Mouse (Mus musculus) MEL (cell line): ENCODE data around the gene Eef1akmt2. TPM values are rescaled to one million over a fixed set of nuclear protein-coding genes. Genes with fewer than 3 reads are reported as not detected.

Source experiments
- DNase-seq: peaks from one replicate; pipeline ENCODE4 v3.0.0; 2011; ENCODE audit warnings: low read depth, low spot score
- H3K27ac ChIP-seq: 2 replicates; pipeline ENCODE4 v1.5.1; 2012; ENCODE audit warnings: low read depth, mild to moderate bottlenecking, control low read depth, low read length, moderate library complexity; ENCODE audit not compliant: control insufficient read depth
- H3K27me3 ChIP-seq, 2 experiments: fragments of 150-350 bp in 1 of 2; sonication (generic) in 1 of 2; 2 replicates each; pipeline ENCODE4 v1.6.1; 2012; ENCODE audit warnings: low read length in 2 of 2, mild to moderate bottlenecking in 2 of 2, improper control_type of control experiment in 1 of 2, moderate library complexity in 1 of 2; ENCODE audit not compliant: insufficient read depth in 2 of 2, control insufficient read depth in 1 of 2
- H3K36me3 ChIP-seq, 2 experiments: 2 replicates each; pipeline ENCODE4 v1.6.1; 2012 to 2014; ENCODE audit warnings: low read length in 2 of 2, improper control_type of control experiment in 1 of 2, inconsistent platforms in 1 of 2, mild to moderate bottlenecking in 1 of 2; ENCODE audit not compliant: insufficient read depth in 2 of 2, control insufficient read depth in 1 of 2
- H3K4me1 ChIP-seq, 2 experiments: fragments of 150-350 bp in 1 of 2; sonication (generic) in 1 of 2; 2 replicates each; pipeline ENCODE4 v1.6.1; 2012; ENCODE audit warnings: low read length in 2 of 2, improper control_type of control experiment in 1 of 2, mild to moderate bottlenecking in 1 of 2; ENCODE audit not compliant: insufficient read depth in 2 of 2, control insufficient read depth in 1 of 2
- H3K4me3 ChIP-seq, 2 experiments: fragments of 150-350 bp in 1 of 2; sonication (generic) in 1 of 2; 2 replicates each; pipeline ENCODE4 v1.5.1; 2012; ENCODE audit warnings: low read depth in 2 of 2, low read length in 2 of 2, mild to moderate bottlenecking in 2 of 2, moderate library complexity in 2 of 2, control low read depth in 1 of 2, improper control_type of control experiment in 1 of 2; ENCODE audit not compliant: control insufficient read depth in 1 of 2, insufficient read depth in 1 of 2
- H3K79me2 ChIP-seq: 2 replicates; pipeline ENCODE4 v1.6.1; 2012; ENCODE audit warnings: mild to moderate bottlenecking, low read length, moderate library complexity; ENCODE audit not compliant: control insufficient read depth, poor library complexity, insufficient read depth
- H3K9ac ChIP-seq: 2 replicates; pipeline ENCODE4 v1.6.1; 2012; ENCODE audit warnings: low read depth, mild to moderate bottlenecking, control low read depth, low read length, moderate library complexity; ENCODE audit not compliant: control insufficient read depth, poor library complexity, severe bottlenecking
- H3K9me3 ChIP-seq: fragments of 150-350 bp; sonication (generic); replicated peaks from 2 replicates; pipeline ENCODE4 v1.6.1; 2012; ENCODE audit warnings: mild to moderate bottlenecking, low read length, improper control_type of control experiment, moderate library complexity; ENCODE audit not compliant: insufficient read depth
- BHLHE40 ChIP-seq: IDR thresholded peaks from 2 replicates; pipeline ENCODE4 v1.6.1; 2012; ENCODE audit warnings: low read depth, mild to moderate bottlenecking, inconsistent platforms, low read length, improper control_type of control experiment, borderline replicate concordance
- CHD1 ChIP-seq: IDR thresholded peaks from 2 replicates; pipeline ENCODE4 v1.6.1; 2012; ENCODE audit warnings: low read depth, mild to moderate bottlenecking, inconsistent platforms, low read length, improper control_type of control experiment
- CTCF ChIP-seq, 3 experiments: IDR thresholded peaks in 2 of 3; conservative IDR thresholded peaks in 1 of 3; 2 replicates each; pipeline ENCODE4 v1.5.1; 2011 to 2012; ENCODE audit warnings: low read length in 3 of 3, low read depth in 2 of 3, mild to moderate bottlenecking in 2 of 3, improper control_type of control experiment in 1 of 3, inconsistent platforms in 1 of 3, mixed read lengths in 1 of 3, moderate library complexity in 1 of 3; ENCODE audit not compliant: control insufficient read depth in 1 of 3, insufficient read depth in 1 of 3, poor library complexity in 1 of 3, severe bottlenecking in 1 of 3
- E2F4 ChIP-seq: IDR thresholded peaks from 2 replicates; pipeline ENCODE4 v1.6.1; 2011; ENCODE audit warnings: low read depth, low read length, improper control_type of control experiment, borderline replicate concordance
- ETS1 ChIP-seq: IDR thresholded peaks from 2 replicates; pipeline ENCODE4 v1.6.1; 2012; ENCODE audit warnings: low read depth, mild to moderate bottlenecking, inconsistent platforms, low read length, improper control_type of control experiment, moderate library complexity
- JUND ChIP-seq: IDR thresholded peaks from 2 replicates; pipeline ENCODE4 v1.6.1; 2011; ENCODE audit warnings: low read depth, mild to moderate bottlenecking, improper control_type of control experiment, low read length
- MAFK ChIP-seq: IDR thresholded peaks from 2 replicates; pipeline ENCODE4 v1.6.1; 2011; ENCODE audit warnings: low read depth, mild to moderate bottlenecking, low read length, improper control_type of control experiment, borderline replicate concordance
- NELFE ChIP-seq: IDR thresholded peaks from 2 replicates; pipeline ENCODE4 v1.6.1; 2011; ENCODE audit warnings: low read depth, low read length, improper control_type of control experiment
- NRF1 ChIP-seq: IDR thresholded peaks from 2 replicates; pipeline ENCODE4 v1.6.1; 2014; ENCODE audit warnings: low read depth, mild to moderate bottlenecking, inconsistent platforms, low read length, improper control_type of control experiment, moderate library complexity; ENCODE audit not compliant: poor library complexity, insufficient read depth, severe bottlenecking
- RCOR1 ChIP-seq: IDR thresholded peaks from 2 replicates; pipeline ENCODE4 v1.6.1; 2012; ENCODE audit warnings: low read depth, mild to moderate bottlenecking, inconsistent platforms, low read length, improper control_type of control experiment
- SIN3A ChIP-seq: IDR thresholded peaks from 2 replicates; pipeline ENCODE4 v1.6.1; 2012; ENCODE audit warnings: low read length, improper control_type of control experiment, inconsistent platforms
- SMC3 ChIP-seq: IDR thresholded peaks from 2 replicates; pipeline ENCODE4 v1.6.1; 2011; ENCODE audit warnings: low read depth, low read length, improper control_type of control experiment
- TAL1 ChIP-seq: IDR thresholded peaks from 2 replicates; pipeline ENCODE4 v1.6.1; 2012; ENCODE audit warnings: mild to moderate bottlenecking, inconsistent platforms, low read length, moderate library complexity, mixed read lengths
- TBP ChIP-seq: IDR thresholded peaks from 2 replicates; pipeline ENCODE4 v1.8.0; 2011; ENCODE audit warnings: low read depth, low read length, improper control_type of control experiment
- TCF12 ChIP-seq: IDR thresholded peaks from 2 replicates; pipeline ENCODE4 v1.6.1; 2014; ENCODE audit warnings: low read depth, mild to moderate bottlenecking, inconsistent platforms, low read length, improper control_type of control experiment, moderate library complexity
- ZC3H11A ChIP-seq: IDR thresholded peaks from 2 replicates; pipeline ENCODE4 v1.6.1; 2012; ENCODE audit warnings: low read depth, mild to moderate bottlenecking, inconsistent platforms, low read length, improper control_type of control experiment
- ZMIZ1 ChIP-seq: IDR thresholded peaks from 2 replicates; pipeline ENCODE4 v1.6.1; 2012; ENCODE audit warnings: low read depth, mild to moderate bottlenecking, inconsistent platforms, low read length, improper control_type of control experiment, moderate library complexity
- polyA plus RNA-seq, 2 experiments: library from polyadenylated mRNA; stranded (reverse) in 1 of 2; unstranded in 1 of 2; fragments of >175 nt in 1 of 2; fragments of >200 nt in 1 of 2; gene quantifications; 2 replicates each; pipeline versions ENCODE4 v1.2.1 to v1.2.4; 2012; ENCODE audit warnings: low replicate concordance in 2 of 2, low read depth in 1 of 2; ENCODE audit not compliant: insufficient read length in 2 of 2, insufficient read depth in 1 of 2, missing spikeins in 1 of 2
- total RNA-seq: library from RNA; depleted of rRNA; stranded (reverse); fragments of 300-350 nt; gene quantifications from 2 replicates; pipeline ENCODE4 v1.2.3, GENCODE M21; 2012

Gene Eef1akmt2
- total and polyA plus RNA-seq, 3 experiments, result 26.9 to 330 (median 27.0) TPM

DNA sequence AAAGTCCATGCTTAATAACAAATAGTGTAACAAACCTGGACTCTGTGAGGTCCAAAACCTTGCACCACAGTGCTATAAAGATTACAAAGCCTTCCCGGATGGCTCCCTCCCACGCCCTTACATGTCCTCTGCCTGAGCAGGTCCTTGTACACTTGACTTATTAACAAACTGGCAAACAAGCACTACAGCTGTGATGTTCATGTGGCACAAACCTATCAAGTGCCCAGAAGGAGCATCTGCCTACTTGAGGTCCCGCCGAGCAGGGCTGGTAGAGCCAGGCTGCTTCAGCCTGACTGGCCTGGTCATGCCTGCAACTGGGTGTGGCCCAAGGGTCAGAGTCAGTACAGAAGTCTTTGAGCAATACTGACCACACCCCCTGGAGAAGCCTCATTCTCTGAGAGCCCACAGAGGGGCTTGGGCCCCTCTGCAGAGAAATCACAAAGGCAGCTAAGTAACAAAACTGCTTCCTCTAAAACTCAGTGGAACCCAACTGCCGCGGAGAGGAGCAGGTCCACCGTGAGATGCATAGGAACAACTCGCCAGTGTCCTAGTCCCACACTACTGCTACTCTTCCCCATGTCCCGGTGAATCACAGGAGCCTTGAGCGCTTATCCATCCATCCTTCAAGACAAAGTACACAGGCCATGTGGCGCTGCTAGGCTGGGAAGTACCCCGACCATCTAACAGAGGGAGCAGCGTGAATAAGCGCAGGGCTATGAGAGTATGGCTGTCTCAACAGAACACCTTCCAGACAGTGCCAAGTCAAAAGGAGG is 61.8 kb downstream of the Eef1akmt2 start:
- Histone ChIP-seq H3K27ac (no peak overlapping the region), H3K79me2 (peaks cover 2% of the 10 kb centered on the region; the same call in 1 of the 2 replicates), H3K4me1 (no peaks in the 10 kb centered on the region), H3K36me3 (peaks cover 0 to 2% of the 10 kb centered on the region in 2 experiments; a peak in 2 of 4 replicates), H3K9ac (no peak overlapping the region), H3K9me3 (no peaks in the 10 kb centered on the region), H3K27me3 (no peaks in the 10 kb centered on the region), H3K4me3 (no peak overlapping the region)
- no peak for TF ChIP-seq NRF1
- no peak for TF ChIP-seq E2F4
- no peak for TF ChIP-seq JUND
- no peak for TF ChIP-seq SMC3
- TF ChIP-seq TCF12, result no peak
- TF ChIP-seq RCOR1, result no peak
- no peak for TF ChIP-seq ZC3H11A
- no peak for TF ChIP-seq CHD1
- no peak for DNase-seq

DNA sequence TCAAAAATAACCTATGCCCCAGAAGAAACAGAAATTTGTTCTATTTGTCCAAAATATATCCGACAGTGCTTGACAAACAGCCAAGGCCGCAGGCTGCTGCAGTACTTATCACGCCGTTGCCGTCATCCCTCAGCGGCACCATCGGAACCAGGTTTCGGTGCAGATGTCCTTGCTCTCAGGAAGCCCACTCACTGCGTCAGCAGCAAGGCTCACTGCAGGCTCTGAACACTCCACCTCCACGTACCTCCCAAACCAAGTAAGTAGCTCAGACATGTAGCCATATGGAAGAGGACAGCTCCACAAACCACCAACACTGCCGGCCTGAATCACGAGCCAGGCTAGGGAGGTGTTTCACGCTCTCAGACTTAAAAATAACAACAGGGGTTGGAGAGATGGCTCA is 63.6 kb downstream of the Eef1akmt2 start:
- Histone ChIP-seq H3K27ac (no peak overlapping the region), H3K79me2 (peaks cover 2% of the 10 kb centered on the region; the same call in 1 of the 2 replicates), H3K4me1 (no peaks in the 10 kb centered on the region), H3K4me3 (no peak overlapping the region), H3K36me3 (peaks cover 0 to 2% of the 10 kb centered on the region in 2 experiments; a peak in 2 of 4 replicates), H3K9me3 (no peaks in the 10 kb centered on the region), H3K27me3 (no peaks in the 10 kb centered on the region), H3K9ac (no peak overlapping the region)
- no peak for DNase-seq
- TF ChIP-seq NELFE, result no peak
- TF ChIP-seq MAFK, result no peak
- no peak for TF ChIP-seq ZMIZ1
- TF ChIP-seq JUND, result no peak
- no peak for TF ChIP-seq CHD1
- TF ChIP-seq NRF1, result no peak
- no peak for TF ChIP-seq CTCF (IDR thresholded peaks at IDR 0.05 in 2 of 3, conservative IDR thresholded peaks at IDR 0.05 in 1 of 3; ENCODE audit: control insufficient read depth in 1 of 3, insufficient read depth in 1 of 3, low read depth in 2 of 3, low read length in 3 of 3, poor library complexity in 1 of 3, severe bottlenecking in 1 of 3)
- no peak for TF ChIP-seq TBP
- no peak for TF ChIP-seq E2F4
- no peak for TF ChIP-seq TCF12
- no peak for TF ChIP-seq TAL1
- TF ChIP-seq SIN3A, result no peak
- TF ChIP-seq BHLHE40, result no peak
- no peak for TF ChIP-seq ETS1
